Mouse (Mus musculus): ENCODE results near the gene 1810037I17Rik. TPM values are rescaled to one million over a fixed set of nuclear protein-coding genes. Genes with fewer than 3 reads are reported as not detected.

Gene 1810037I17Rik
- polyA plus RNA-seq, 1 experiment from 2014 or later = 96.3 TPM

DNA sequence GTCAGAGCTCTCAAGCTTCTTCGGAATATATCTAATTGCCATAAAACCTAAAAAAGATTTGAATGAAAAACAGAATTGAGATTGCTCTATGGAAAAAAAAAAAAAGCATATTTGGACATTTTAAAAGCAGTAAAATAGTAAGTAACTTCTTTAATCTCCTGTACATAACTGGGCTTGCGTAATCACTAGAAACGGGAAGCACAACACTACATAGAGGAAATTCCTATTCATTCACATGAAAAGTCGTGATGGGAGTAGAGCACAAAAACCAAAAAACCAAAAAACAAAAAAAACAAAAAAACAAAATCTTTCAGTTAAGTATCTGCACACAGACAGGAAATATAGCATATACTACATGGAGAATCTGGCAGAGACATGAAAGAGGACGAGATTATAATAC, 40.3 kb downstream of the 1810037I17Rik start:
- H3K36me3 ChIP-seq = peaks cover 14% of the 10 kb centered on the region
- H3K4me3 ChIP-seq = no peak overlapping the region
- 90% methylated on average over 5 of the region's 5 CpGs for WGBS
- no peaks in the 10 kb centered on the region for H3K4me1 ChIP-seq (replicated peaks)
- DNase-seq (ENCODE audit: low spot score) = no peak
- H3K27ac ChIP-seq = no peak overlapping the region
- no peaks in the 10 kb centered on the region for H3K9me3 ChIP-seq
- H3K27me3 ChIP-seq (ENCODE audit: insufficient read depth, poor library complexity, severe bottlenecking) = no peaks in the 10 kb centered on the region

DNA sequence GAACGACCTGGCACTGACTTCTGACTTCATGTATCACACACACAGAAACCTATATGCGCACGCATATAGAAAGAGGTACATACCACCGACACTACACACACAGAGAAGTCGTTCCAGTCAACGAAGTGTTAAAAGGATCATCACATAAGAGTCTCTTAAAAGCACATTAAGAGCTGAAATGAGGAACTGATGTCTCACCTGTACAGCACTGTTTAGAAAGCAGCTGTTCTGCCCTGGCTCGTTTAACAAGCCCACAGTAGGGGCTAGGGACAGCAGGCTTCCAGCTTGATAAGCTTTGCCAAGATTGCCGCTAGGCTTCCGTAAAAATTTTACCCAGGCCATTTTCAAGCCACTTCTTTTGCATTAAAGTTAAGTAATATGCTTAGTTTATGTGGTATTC, 44.4 kb downstream of the 1810037I17Rik start:
- H3K36me3 ChIP-seq = peaks cover 7% of the 10 kb centered on the region
- no peaks in the 10 kb centered on the region for H3K9me3 ChIP-seq
- no peaks in the 10 kb centered on the region for H3K4me1 ChIP-seq (replicated peaks)
- no peak overlapping the region for H3K4me3 ChIP-seq
- WGBS = 94% methylated on average over 9 of the region's 9 CpGs
- H3K27me3 ChIP-seq (ENCODE audit: insufficient read depth, poor library complexity, severe bottlenecking) = no peaks in the 10 kb centered on the region
- no peak for DNase-seq (ENCODE audit: low spot score)
- H3K27ac ChIP-seq = no peak overlapping the region

- H3K4me3 ChIP-seq = no peak overlapping the region
- H3K27me3 ChIP-seq (ENCODE audit: insufficient read depth, poor library complexity, severe bottlenecking) = no peaks in the 10 kb centered on the region
- 61% methylated on average over 3 of the region's 3 CpGs for WGBS
- DNase-seq (ENCODE audit: low spot score) = peak; percentile 24
- H3K4me1 ChIP-seq (replicated peaks) = peaks cover 12% of the 10 kb centered on the region
- H3K9me3 ChIP-seq = no peaks in the 10 kb centered on the region
- peaks cover 7% of the 10 kb centered on the region for H3K36me3 ChIP-seq
- H3K27ac ChIP-seq = no peak overlapping the region
Measured at GRCm38 (mm10) chr3:122972126-122972822, 48.3 kb downstream of the 1810037I17Rik start.

DNA sequence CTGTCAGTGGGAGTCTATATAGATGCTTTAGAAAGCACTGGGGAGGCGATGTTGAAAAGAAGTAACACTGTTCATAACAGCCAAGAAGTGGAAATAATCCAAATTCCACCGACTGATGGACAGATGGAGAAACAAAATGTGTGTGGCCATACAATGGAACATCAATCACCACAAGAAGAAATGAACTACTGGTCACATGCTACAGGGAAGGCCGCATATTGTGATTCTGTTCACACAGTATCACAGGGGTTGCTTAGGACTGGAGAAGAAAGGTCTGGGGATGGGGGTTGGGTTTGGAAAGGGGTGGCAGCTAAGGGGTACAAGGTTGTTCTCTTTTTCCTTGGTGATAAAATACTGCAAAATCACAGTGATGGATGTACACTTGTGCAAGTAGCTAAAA, 50.8 kb downstream of the 1810037I17Rik start:
- Histone ChIP-seq H3K27me3 (ENCODE audit: insufficient read depth, poor library complexity, severe bottlenecking) (no peaks in the 10 kb centered on the region), H3K27ac (no peak overlapping the region), H3K4me1 (replicated peaks) (peaks cover 12% of the 10 kb centered on the region), H3K9me3 (no peaks in the 10 kb centered on the region), H3K36me3 (peaks cover 3% of the 10 kb centered on the region; the same call in 1 of the 2 replicates), H3K4me3 (no peak overlapping the region)
- WGBS = 66% methylated on average over 3 of the region's 3 CpGs
- no peak for DNase-seq (ENCODE audit: low spot score)

DNA sequence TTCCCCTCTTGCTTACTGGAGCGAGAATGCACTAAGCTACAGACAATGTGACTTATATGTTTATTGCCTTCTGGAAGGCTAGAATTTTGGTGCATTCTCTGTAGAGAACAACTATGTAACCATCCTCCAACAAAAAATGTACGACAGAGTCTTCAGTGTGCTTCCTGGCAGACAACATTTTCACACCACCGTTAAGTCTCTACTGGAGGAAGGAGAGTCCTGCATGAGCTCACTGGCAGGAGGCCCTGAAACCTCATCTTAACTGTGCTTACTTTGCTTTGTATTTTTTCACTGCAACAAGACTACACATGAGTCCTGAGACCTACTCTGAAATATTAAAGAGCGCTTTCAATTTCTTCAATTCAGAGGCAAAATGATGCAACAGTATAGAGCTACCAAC, 51.4 kb downstream of the 1810037I17Rik start:
- Histone ChIP-seq H3K4me1 (replicated peaks) (peaks cover 12% of the 10 kb centered on the region), H3K27ac (no peak overlapping the region), H3K9me3 (no peaks in the 10 kb centered on the region), H3K4me3 (no peak overlapping the region), H3K27me3 (ENCODE audit: insufficient read depth, poor library complexity, severe bottlenecking) (no peaks in the 10 kb centered on the region), H3K36me3 (peaks cover 3% of the 10 kb centered on the region; the same call in 1 of the 2 replicates)
- WGBS = 84% methylated on average over 4 of the region's 4 CpGs
- no peak for DNase-seq (ENCODE audit: low spot score)

Other genes with a start within 250 kb of the 1810037I17Rik start
- gene Pde5a, start 195.3 kb upstream of the 1810037I17Rik start, polyA plus RNA-seq (2016; fragmentation: Nextera tagmentation; extraction: Ambion mirVana) = 2.9 and 3.4 TPM in 2 replicates
- not detected in 2 replicates for gene Fabp2, start 29.1 kb upstream of the 1810037I17Rik start, polyA plus RNA-seq (2016; fragmentation: Nextera tagmentation; extraction: Ambion mirVana)
- not detected in 2 replicates for gene Gm10959, start 4.8 kb upstream of the 1810037I17Rik start, polyA plus RNA-seq (2016; fragmentation: Nextera tagmentation; extraction: Ambion mirVana)
- 5.4 and 6.0 TPM in 2 replicates for gene Usp53, start 60.3 kb downstream of the 1810037I17Rik start, polyA plus RNA-seq (2016; fragmentation: Nextera tagmentation; extraction: Ambion mirVana)
- gene Myoz2, start 110.8 kb downstream of the 1810037I17Rik start, polyA plus RNA-seq (2016; fragmentation: Nextera tagmentation; extraction: Ambion mirVana) = not detected in 2 replicates

All from hindbrain, embryonic 10.5 days (tissue).